Comparison of ENCODE assay signal across 11 mouse cellular contexts in the genomic region with DNA sequence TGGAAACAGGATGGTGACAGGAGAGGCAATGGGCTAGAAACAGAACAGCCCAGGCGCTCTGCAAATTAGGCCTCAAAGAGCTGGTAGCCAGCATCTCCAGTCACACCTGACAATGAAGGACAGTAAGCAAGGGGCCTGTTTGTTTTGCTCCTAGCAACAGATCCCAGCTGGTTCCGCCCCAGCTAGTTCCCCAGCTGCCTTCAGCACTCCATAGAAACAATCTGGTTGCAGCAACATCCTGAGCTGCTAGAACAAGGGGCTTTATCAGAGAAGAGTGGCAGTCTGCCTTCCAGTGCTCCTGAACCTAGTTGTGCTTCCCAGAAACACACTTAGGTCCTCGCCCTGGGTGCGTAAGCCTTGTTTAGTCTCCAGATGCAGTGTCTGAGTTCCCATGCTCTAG. TPM values are rescaled to one million over a fixed set of nuclear protein-coding genes. Genes with fewer than 3 reads are reported as not detected.
A peak's percentile ranks its signal among the peaks of the same experiment; 100 is the strongest.
DNase-seq lines count a peak whose midpoint lies in the region; ATAC-seq and TF ChIP-seq lines count a peak whose summit lies in the region.
"Had no signal": no experiment of that assay in that cellular context is flagged by ENCODE, and none has a peak within 500 bp of the region (broad histone marks: within the 10 kb centered on the region; RNA-seq: fewer than 3 reads in every experiment).

No protein-coding gene starts in this region.

- TF ChIP-seq CTCF in brain, embryonic 14.5 days (IDR thresholded peaks at IDR 0.05; ENCODE audit: borderline replicate concordance, extremely low read depth, insufficient read depth, insufficient read length), result no peak

- H3K4me3 ChIP-seq in hindbrain, embryonic 12.5 days, result no peak overlapping the region
- no peak overlapping the region for H3K4me3 ChIP-seq in hindbrain, embryonic 16.5 days (ENCODE audit: low read length)
- H3K4me3 ChIP-seq in heart, embryonic 13.5 days, result no peak overlapping the region
- no peak overlapping the region for H3K4me3 ChIP-seq in limb, embryonic 10.5 days

- no peak overlapping the region for H3K4me2 ChIP-seq in hindbrain, embryonic 12.5 days (replicated peaks)
- no peak overlapping the region for H3K4me2 ChIP-seq in hindbrain, embryonic 16.5 days (ENCODE audit: low read length)
- peak overlapping the region; percentile 44 for H3K4me2 ChIP-seq in heart, embryonic 13.5 days

- TF ChIP-seq POLR2A in brain, embryonic 14.5 days (IDR thresholded peaks at IDR 0.05; ENCODE audit: borderline replicate concordance, extremely low read depth, insufficient read depth, insufficient read length, poor library complexity, severe bottlenecking), result no peak

- peak; percentile 70 for DNase-seq in brain, embryonic 14.5 days (ENCODE audit: low read depth)
- peak; percentile 41 to 58 for DNase-seq in layer of hippocampus, postnatal 36 days
- no peak for DNase-seq in gastrocnemius, postnatal 4 days (ENCODE audit: low spot score in 2 of 2)
- DNase-seq in limb, embryonic 10.5 days (ENCODE audit: low spot score), result no peak
- no peak for DNase-seq in liver
- DNase-seq: cerebellum, adult 9-10 months had no signal

- H3K27me3 ChIP-seq in hindbrain, embryonic 12.5 days, result peaks cover 19% of the 10 kb centered on the region
- no peaks in the 10 kb centered on the region for H3K27me3 ChIP-seq in hindbrain, embryonic 16.5 days (replicated peaks; ENCODE audit: control insufficient read depth, insufficient read depth, low read length)
- no peaks in the 10 kb centered on the region for H3K27me3 ChIP-seq in heart, embryonic 13.5 days (replicated peaks)
- peaks cover 20% of the 10 kb centered on the region; the same call in 1 of the 2 replicates for H3K27me3 ChIP-seq in limb, embryonic 10.5 days (ENCODE audit: low read depth, poor library complexity, severe bottlenecking)

- 34% methylated on average over 4 of the region's 4 CpGs for WGBS in hindbrain, embryonic 12.5 days
- 41% methylated on average over 4 of the region's 4 CpGs for WGBS in hindbrain, embryonic 16.5 days
- 15% methylated on average over 4 of the region's 4 CpGs for WGBS in heart, embryonic 13.5 days
- whole genome bisulfite sequencing in limb, embryonic 10.5 days, result 63% methylated on average over 4 of the region's 4 CpGs

- no peaks in the 10 kb centered on the region for H3K36me3 ChIP-seq in hindbrain, embryonic 12.5 days
- H3K36me3 ChIP-seq in hindbrain, embryonic 16.5 days (ENCODE audit: control insufficient read depth, insufficient read depth, low read length), result no peaks in the 10 kb centered on the region
- no peaks in the 10 kb centered on the region for H3K36me3 ChIP-seq in heart, embryonic 13.5 days
- H3K36me3 ChIP-seq in limb, embryonic 10.5 days, result no peaks in the 10 kb centered on the region

- peaks cover 23% of the 10 kb centered on the region for H3K4me1 ChIP-seq in hindbrain, embryonic 12.5 days
- H3K4me1 ChIP-seq in hindbrain, embryonic 16.5 days (ENCODE audit: control insufficient read depth, insufficient read depth, low read depth, low read length), result peaks cover 7% of the 10 kb centered on the region
- H3K4me1 ChIP-seq in heart, embryonic 13.5 days, result peaks cover 61% of the 10 kb centered on the region
- H3K4me1 ChIP-seq in limb, embryonic 10.5 days, result peaks cover 14% of the 10 kb centered on the region

- no peaks in the 10 kb centered on the region for H3K9me3 ChIP-seq in hindbrain, embryonic 12.5 days (replicated peaks)
- no peaks in the 10 kb centered on the region for H3K9me3 ChIP-seq in hindbrain, embryonic 16.5 days (ENCODE audit: control insufficient read depth, low read length)
- no peaks in the 10 kb centered on the region for H3K9me3 ChIP-seq in heart, embryonic 13.5 days
- no peaks in the 10 kb centered on the region for H3K9me3 ChIP-seq in limb, embryonic 10.5 days (replicated peaks)

- peak overlapping the region; percentile 48; the same call in 1 of the 2 replicates for H3K27ac ChIP-seq in hindbrain, embryonic 12.5 days
- H3K27ac ChIP-seq in hindbrain, embryonic 16.5 days (ENCODE audit: low read depth, low read length), result no peak overlapping the region
- peak overlapping the region; percentile 71 for H3K27ac ChIP-seq in heart, embryonic 13.5 days (replicated peaks)
- no peak overlapping the region for H3K27ac ChIP-seq in limb, embryonic 10.5 days

- 0 out of 2 replicates have a peak, but pooled peaks have one; percentile 12 for ATAC-seq in hindbrain, embryonic 12.5 days (ENCODE audit: low FRiP score)
- ATAC-seq in hindbrain, embryonic 16.5 days, result no peak
- ATAC-seq in heart, embryonic 13.5 days (ENCODE audit: extremely low read depth, insufficient number of reproducible peaks, low FRiP score, low TSS enrichment), result no peak
- ATAC-seq: activated CD4-positive, CD25-positive, alpha-beta regulatory T cell, adult 4 months; CD4-positive, CD25-positive, alpha-beta regulatory T cell, adult 4 months had no signal

- no peak overlapping the region for H3K9ac ChIP-seq in hindbrain, embryonic 12.5 days
- H3K9ac ChIP-seq in hindbrain, embryonic 16.5 days (ENCODE audit: low read depth, low read length), result no peak overlapping the region
- H3K9ac ChIP-seq in heart, embryonic 13.5 days, result peak overlapping the region; percentile 28; the same call in 1 of the 2 replicates

RNA-seq across cellular contexts. Expression of gene Cacnb2, which starts 5.7 kb away (rescaled TPM):
- 3.6 TPM in 2 replicates for polyA plus RNA-seq in hindbrain, embryonic 12.5 days (2016; fragmentation: Nextera tagmentation; extraction: Ambion mirVana)
- polyA plus RNA-seq in hindbrain, embryonic 16.5 days (2015; fragmentation: Nextera tagmentation; extraction: Ambion mirVana), result 6.6 and 7.6 TPM in 2 replicates
- 8.0 and 12.5 TPM in 2 replicates for polyA plus RNA-seq in brain, embryonic 14.5 days (2012; rRNA removed)
- 9.0 and 9.5 TPM in 2 replicates for polyA plus RNA-seq in heart, embryonic 13.5 days (2015; fragmentation: Nextera tagmentation; extraction: Ambion mirVana)
- total RNA-seq in layer of hippocampus, postnatal 36 days (2021), result 10 to 100 TPM; 82.8 to 98.8 TPM
- total RNA-seq in gastrocnemius, postnatal 4 days (2021), result 1 to 10 TPM; 2.7 to 3.1 TPM
- polyA plus RNA-seq in limb, embryonic 10.5 days (2016; fragmentation: Nextera tagmentation; extraction: Ambion mirVana), result 2.1 and 2.5 TPM in 2 replicates

Comparison
In these comparisons a context has a peak if more than half of its experiments do, and no peak if none do; other contexts are left out.
1. H3K27ac ChIP-seq: peak in hindbrain, embryonic 12.5 days (single experiment) and heart, embryonic 13.5 days (single experiment); none in hindbrain, embryonic 16.5 days (single experiment) and limb, embryonic 10.5 days (single experiment).
2. DNase-seq: peak in brain, embryonic 14.5 days (single experiment) and layer of hippocampus, postnatal 36 days (2 of 2); none in gastrocnemius, postnatal 4 days (0 of 2), limb, embryonic 10.5 days (single experiment) and liver (single experiment).